ENCODE assay signal across 8 mouse cellular contexts in the genomic region with DNA sequence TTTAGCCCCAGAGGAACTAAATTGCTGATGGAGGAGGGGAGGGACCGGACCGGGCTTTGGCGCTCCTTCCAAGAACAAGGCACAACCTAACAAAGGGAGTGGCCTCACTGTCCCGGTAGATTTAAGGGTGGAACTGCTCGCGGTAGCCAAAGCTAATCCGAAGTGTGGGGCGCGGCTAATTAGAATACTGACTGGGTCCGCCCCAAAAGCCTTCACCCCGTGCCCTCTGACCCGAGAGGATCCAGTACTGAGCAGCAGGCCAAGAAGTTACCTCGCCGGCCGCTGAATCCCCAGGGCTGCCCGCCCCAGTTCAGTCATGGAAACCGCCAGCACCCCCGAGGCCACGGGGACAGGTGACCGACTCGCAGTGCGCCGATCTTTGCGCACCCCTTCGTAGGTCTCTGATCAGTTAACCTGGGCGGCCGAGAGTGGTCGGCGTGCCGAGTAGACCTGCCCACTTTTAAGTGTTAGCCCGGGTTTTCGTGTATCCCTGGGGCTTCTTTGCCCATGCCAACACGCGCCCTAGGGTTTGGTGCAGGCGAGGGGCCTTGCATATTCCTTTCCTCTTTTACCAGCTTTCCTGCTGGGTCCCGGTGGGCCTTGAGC. TPM values are rescaled to one million over a fixed set of nuclear protein-coding genes. Genes with fewer than 3 reads are reported as not detected.
DNase-seq lines count a peak whose midpoint lies in the region; ATAC-seq and TF ChIP-seq lines count a peak whose summit lies in the region.

A gene (plus strand): TSS at position 244 of the 606 bp plus-strand sequence.

- TF ChIP-seq POLR2A in olfactory bulb, adult 2 months (IDR thresholded peaks at IDR 0.05; ENCODE audit: insufficient read depth, low read depth, low read length): no peak

- H3K9ac ChIP-seq in forebrain, postnatal 0 days: peak within 1 kb of the TSS; percentile 83
- peak within 1 kb of the TSS; percentile 73 for H3K9ac ChIP-seq in lung, embryonic 15.5 days

- peak; percentile 82 for DNase-seq in MEL-GATA-1-ER (ENCODE audit: extremely low read depth, low read depth)
- peak; percentile 69 for DNase-seq in cerebellum, adult 11-12 months
- peak; percentile 43 for DNase-seq in forebrain, postnatal 0 days
- peak; percentile 33 for DNase-seq in layer of hippocampus, adult 9-10 months (ENCODE audit: low spot score)
- DNase-seq in thymus, postnatal 25 days: peak; percentile 76

- peak within 1 kb of the TSS; percentile 94 for H3K27ac ChIP-seq in forebrain, postnatal 0 days (ENCODE audit: low read depth, low read length)
- H3K27ac ChIP-seq in lung, embryonic 15.5 days: peak within 1 kb of the TSS; percentile 98
- H3K27ac ChIP-seq in olfactory bulb, adult 2 months (ENCODE audit: insufficient read depth, low read depth, low read length): peak within 1 kb of the TSS; percentile 92

- 2% methylated on average over 36 of the region's 36 CpGs for WGBS in forebrain, postnatal 0 days
- under 1% methylated on average over 36 of the region's 36 CpGs for WGBS in lung, embryonic 15.5 days
- under 1% methylated on average over 36 of the region's 36 CpGs for WGBS in olfactory bulb, adult 2 months

- H3K9me3 ChIP-seq in forebrain, postnatal 0 days (ENCODE audit: low read length): no peaks in the 10 kb centered on the region
- no peaks in the 10 kb centered on the region for H3K9me3 ChIP-seq in lung, embryonic 15.5 days

- no peak for TF ChIP-seq CTCF in forebrain, postnatal 0 days (IDR thresholded peaks at IDR 0.05; ENCODE audit: low read depth)
- peak; percentile 16; the same call in 1 of the 2 replicates for TF ChIP-seq CTCF in olfactory bulb, adult 2 months (IDR thresholded peaks at IDR 0.05; ENCODE audit: insufficient read depth, low read depth, low read length)

- H3K27me3 ChIP-seq in forebrain, postnatal 0 days (ENCODE audit: insufficient read depth, low read length): peaks cover 9% of the 10 kb centered on the region; the same call in 1 of the 2 replicates
- H3K27me3 ChIP-seq in lung, embryonic 15.5 days: peaks cover under 1% of the 10 kb centered on the region; the same call in 1 of the 2 replicates

- peak; percentile 46 for ATAC-seq in forebrain, postnatal 0 days
- ATAC-seq in hematopoietic stem cell, adult 5-6 weeks (replicated peaks in 1 of 2; ENCODE audit: insufficient read depth in 1 of 2, low FRiP score in 2 of 2, low TSS enrichment in 1 of 2, low read depth in 1 of 2, poor library complexity in 2 of 2, severe bottlenecking in 2 of 2): peak; percentile 51 to 60
- peak; percentile 76 for ATAC-seq in lung, embryonic 15.5 days (ENCODE audit: borderline replicate concordance, extremely low read depth, low FRiP score, low TSS enrichment)

- no peaks in the 10 kb centered on the region for H3K36me3 ChIP-seq in forebrain, postnatal 0 days (ENCODE audit: insufficient read depth)
- no peaks in the 10 kb centered on the region for H3K36me3 ChIP-seq in lung, embryonic 15.5 days

- H3K4me1 ChIP-seq in forebrain, postnatal 0 days (ENCODE audit: insufficient read depth): peaks cover 16% of the 10 kb centered on the region
- H3K4me1 ChIP-seq in lung, embryonic 15.5 days: peaks cover 46% of the 10 kb centered on the region
- H3K4me1 ChIP-seq in olfactory bulb, adult 2 months (ENCODE audit: control insufficient read depth, insufficient read depth, low read length): peaks cover 12% of the 10 kb centered on the region

- peak within 1 kb of the TSS; percentile 79 for H3K4me3 ChIP-seq in forebrain, postnatal 0 days (ENCODE audit: low read depth, low read length)
- peak within 1 kb of the TSS; percentile 78 for H3K4me3 ChIP-seq in lung, embryonic 15.5 days
- H3K4me3 ChIP-seq in olfactory bulb, adult 2 months (ENCODE audit: insufficient read depth, low read depth, low read length): peak within 1 kb of the TSS; percentile 91

- peak within 1 kb of the TSS; percentile 91 for H3K4me2 ChIP-seq in forebrain, postnatal 0 days (ENCODE audit: low read depth)
- H3K4me2 ChIP-seq in lung, embryonic 15.5 days: peak within 1 kb of the TSS; percentile 74

RNA-seq across cellular contexts. Expression of the gene that starts here (rescaled TPM):
- total RNA-seq in forebrain, postnatal 0 days (2014; rRNA removed): 67.7 and 68.4 TPM in 2 replicates
- 51.6 and 61.2 TPM in 2 replicates for polyA plus RNA-seq in forebrain, postnatal 0 days (2015; fragmentation: Nextera tagmentation; extraction: Ambion mirVana)
- 29.2 and 57.2 TPM in 2 replicates for total RNA-seq in hematopoietic stem cell, adult 5-6 weeks (2017)
- 37.9 and 39.8 TPM in 2 replicates for polyA plus RNA-seq in lung, embryonic 15.5 days (2015; fragmentation: Nextera tagmentation; extraction: Ambion mirVana)
- polyA plus RNA-seq in olfactory bulb, adult 2 months (2012; ENCODE audit: insufficient read depth, insufficient read length, low replicate concordance, missing spikeins): not detected in 2 replicates

Comparison
In these comparisons a context has a peak if more than half of its experiments do, and no peak if none do; other contexts are left out.
1. Peak in every context shown above with its lines: DNase-seq, ATAC-seq, H3K4me3 ChIP-seq and H3K27ac ChIP-seq.
2. RNA of the gene that starts here (polyA plus RNA-seq): 51.6 to 61.2 TPM in forebrain, postnatal 0 days and 37.9 to 39.8 TPM in lung, embryonic 15.5 days; not detected in olfactory bulb, adult 2 months; every median in the first group is over 10 times any median in the second.